Mouse (Mus musculus) lung, postnatal 0 days (tissue): ENCODE measurements around the gene Ikzf1.

Experiments used
- CTCF ChIP-seq: IDR thresholded peaks from 2 replicates; pipeline ENCODE4 v1.5.1; 2016; ENCODE audit warnings: antibody characterized with exemption, mild to moderate bottlenecking
- EP300 ChIP-seq: IDR thresholded peaks from 2 replicates; pipeline ENCODE4 v1.6.1; 2016; ENCODE audit warnings: antibody characterized with exemption, mild to moderate bottlenecking, control low read depth

- TF ChIP-seq CTCF: no peak
- TF ChIP-seq EP300: no peak
Measured at GRCm38 (mm10) chr11:11691324-11692058, 6.7 kb downstream of the Ikzf1 start.
